Comparison of ENCODE assay signal across 8 mouse cellular contexts in genomic region chr1:160906558-160907481, GRCm38 (mm10). TPM values are rescaled to one million over a fixed set of nuclear protein-coding genes. Genes with fewer than 3 reads are reported as not detected.
DNase-seq lines count a peak whose midpoint lies in the region; ATAC-seq and TF ChIP-seq lines count a peak whose summit lies in the region.

No protein-coding gene starts in this region.

- peak; percentile 75 for ATAC-seq in forebrain, embryonic 12.5 days (ENCODE audit: low FRiP score)
- ATAC-seq in heart, embryonic 16.5 days (replicated peaks; ENCODE audit: extremely low read depth, insufficient read depth, low FRiP score), result peak; percentile 66
- peak; percentile 74 for ATAC-seq in lung, embryonic 15.5 days (ENCODE audit: borderline replicate concordance, extremely low read depth, low FRiP score, low TSS enrichment)

- H3K4me3 ChIP-seq in ES-E14 (ENCODE audit: insufficient read depth in 1 of 2, low read depth in 1 of 2, low read length in 2 of 2, poor library complexity in 1 of 2, severe bottlenecking in 1 of 2), result peak overlapping the region; percentile 86 to 89
- peak overlapping the region; percentile 99 for H3K4me3 ChIP-seq in forebrain, embryonic 12.5 days (replicated peaks)
- peak overlapping the region; percentile 78 for H3K4me3 ChIP-seq in heart, embryonic 16.5 days (ENCODE audit: low read length)
- peak overlapping the region; percentile 99 for H3K4me3 ChIP-seq in lung, embryonic 15.5 days

- peak; percentile 21 for DNase-seq in ES-E14 (ENCODE audit: low read depth, low spot score)
- DNase-seq in brain, embryonic 18.5 days (ENCODE audit: low read depth, low spot score), result peak; percentile 8
- peak; percentile 4 to 81 for DNase-seq in kidney, postnatal 4 days
- peak; percentile 29 for DNase-seq in ovary, postnatal 10 days (ENCODE audit: low spot score)
- DNase-seq in thymus, postnatal 25 days, result peak; percentile 69

- H3K36me3 ChIP-seq in ES-E14 (ENCODE audit: control insufficient read depth, insufficient read depth, low read length, poor library complexity, severe bottlenecking), result no peaks in the 10 kb centered on the region
- no peaks in the 10 kb centered on the region for H3K36me3 ChIP-seq in forebrain, embryonic 12.5 days (replicated peaks)
- no peaks in the 10 kb centered on the region for H3K36me3 ChIP-seq in heart, embryonic 16.5 days (ENCODE audit: control insufficient read depth, insufficient read depth)
- no peaks in the 10 kb centered on the region for H3K36me3 ChIP-seq in lung, embryonic 15.5 days

- peak overlapping the region; percentile 61 for H3K4me2 ChIP-seq in forebrain, embryonic 12.5 days
- peak overlapping the region; percentile 71 for H3K4me2 ChIP-seq in heart, embryonic 16.5 days (ENCODE audit: low read depth, low read length)
- peak overlapping the region; percentile 57 for H3K4me2 ChIP-seq in lung, embryonic 15.5 days

- H3K4me1 ChIP-seq in ES-E14 (ENCODE audit: control insufficient read depth in 2 of 2, insufficient read depth in 2 of 2, low read length in 2 of 2, poor library complexity in 1 of 2), result 0 out of 4 replicates have a peak, but pooled peaks cover 0 to 2% of the 10 kb centered on the region in 2 experiments
- peaks cover 8% of the 10 kb centered on the region for H3K4me1 ChIP-seq in forebrain, embryonic 12.5 days
- peaks cover 19% of the 10 kb centered on the region for H3K4me1 ChIP-seq in heart, embryonic 16.5 days (ENCODE audit: control insufficient read depth, insufficient read depth, low read length)
- H3K4me1 ChIP-seq in lung, embryonic 15.5 days, result peaks cover 3% of the 10 kb centered on the region; the same call in 1 of the 2 replicates

- H3K27me3 ChIP-seq in forebrain, embryonic 12.5 days, result peaks cover 6% of the 10 kb centered on the region; the same call in 1 of the 2 replicates
- H3K27me3 ChIP-seq in heart, embryonic 16.5 days (ENCODE audit: control insufficient read depth, insufficient read depth, low read length), result no peaks in the 10 kb centered on the region
- H3K27me3 ChIP-seq in lung, embryonic 15.5 days, result no peaks in the 10 kb centered on the region

- peak overlapping the region; percentile 87 for H3K9ac ChIP-seq in ES-E14 (ENCODE audit: insufficient read depth, low read depth, low read length, poor library complexity, severe bottlenecking)
- H3K9ac ChIP-seq in forebrain, embryonic 12.5 days, result peak overlapping the region; percentile 94
- peak overlapping the region; percentile 95 for H3K9ac ChIP-seq in heart, embryonic 16.5 days (ENCODE audit: low read length)
- peak overlapping the region; percentile 93 for H3K9ac ChIP-seq in lung, embryonic 15.5 days

- no peaks in the 10 kb centered on the region for H3K9me3 ChIP-seq in ES-E14 (ENCODE audit: control insufficient read depth, insufficient read depth, low read depth, low read length)
- H3K9me3 ChIP-seq in forebrain, embryonic 12.5 days, result no peaks in the 10 kb centered on the region
- H3K9me3 ChIP-seq in heart, embryonic 16.5 days (replicated peaks; ENCODE audit: control insufficient read depth, low read length), result no peaks in the 10 kb centered on the region
- no peaks in the 10 kb centered on the region for H3K9me3 ChIP-seq in lung, embryonic 15.5 days

- in situ Hi-C loops in ES-E14 (cut with MboI; ENCODE audit: low sequenced_read_pairs in 2 of 2, unreplicated experiment in 2 of 2), result no loop called here

- 1% methylated on average over 58 of the region's 67 CpGs for WGBS in forebrain, embryonic 12.5 days
- whole genome bisulfite sequencing in heart, embryonic 16.5 days, result under 1% methylated on average over 66 of the region's 67 CpGs
- under 1% methylated on average over 64 of the region's 67 CpGs for WGBS in lung, embryonic 15.5 days

- no peak overlapping the region; the same call in 1 of the 2 replicates for H3K27ac ChIP-seq in ES-E14 (ENCODE audit: insufficient read depth, low read depth, low read length, poor library complexity, severe bottlenecking)
- peak overlapping the region; percentile 93 for H3K27ac ChIP-seq in forebrain, embryonic 12.5 days
- peak overlapping the region; percentile 91 for H3K27ac ChIP-seq in heart, embryonic 16.5 days (ENCODE audit: low read length)
- peak overlapping the region; percentile 93 for H3K27ac ChIP-seq in lung, embryonic 15.5 days

TF ChIP-seq in ES-E14, 5 proteins besides CTCF, POLR2A, EP300 and RAD21:
- TF ChIP-seq CHD2 (IDR thresholded peaks at IDR 0.05; ENCODE audit: low read depth, low read length) (no peak), ZC3H11A (IDR thresholded peaks at IDR 0.05; ENCODE audit: borderline replicate concordance, low read depth, low read length) (no peak), ZNF384 (IDR thresholded peaks at IDR 0.05; ENCODE audit: low read depth, low read length) (no peak), MAFK (IDR thresholded peaks at IDR 0.05; ENCODE audit: insufficient read depth, low read depth, low read length) (no peak), HCFC1 (IDR thresholded peaks at IDR 0.05; ENCODE audit: borderline replicate concordance, insufficient read depth, low read length) (no peak)

RNA-seq across cellular contexts. Expression of gene Rc3h1, which starts 0.6 kb away (rescaled TPM):
- 23.2 and 24.9 TPM in 2 replicates for total RNA-seq in ES-E14 (2012; rRNA removed)
- polyA plus RNA-seq in forebrain, embryonic 12.5 days (2016; fragmentation: Nextera tagmentation; extraction: Ambion mirVana), result 8.6 and 9.5 TPM in 2 replicates
- polyA plus RNA-seq in heart, embryonic 16.5 days (2015; fragmentation: Nextera tagmentation; extraction: Ambion mirVana), result 5.8 and 6.5 TPM in 2 replicates
- 7.9 and 9.8 TPM in 2 replicates for polyA plus RNA-seq in lung, embryonic 15.5 days (2015; fragmentation: Nextera tagmentation; extraction: Ambion mirVana)

Comparison
In these comparisons a context has a peak if more than half of its experiments do, and no peak if none do; other contexts are left out.
1. DNase-seq: peak in every context shown above with its lines; median percentile 69 in thymus, postnatal 25 days; 42 in kidney, postnatal 4 days; 29 in ovary, postnatal 10 days; 21 in ES-E14; 8 in brain, embryonic 18.5 days.